Mouse (Mus musculus): ENCODE data around the gene Plxna4. TPM values are rescaled to one million over a fixed set of nuclear protein-coding genes. Genes with fewer than 3 reads are reported as not detected.
A peak's percentile ranks its signal among the peaks of the same experiment; 100 is the strongest.

Plxna4 gene
- polyA plus RNA-seq, 1 experiment from 2014 or later = 14.6 TPM

GRCm38 (mm10) chr6:32464637-32465036 is 123.4 kb downstream of the Plxna4 start:
- H3K27ac ChIP-seq = no peak overlapping the region
- ATAC-seq (ENCODE audit: low FRiP score, low read depth) = no peak
- peaks cover 11% of the 10 kb centered on the region for H3K4me1 ChIP-seq
- no peaks in the 10 kb centered on the region for H3K9me3 ChIP-seq
- no peak overlapping the region for H3K4me3 ChIP-seq
- no peaks in the 10 kb centered on the region for H3K36me3 ChIP-seq
- no peaks in the 10 kb centered on the region for H3K27me3 ChIP-seq (replicated peaks)
- 39% methylated on average over 8 of the region's 8 CpGs for WGBS
- 0 out of 2 replicates have a peak overlapping the region, but pooled peaks have one; percentile 1 for H3K4me2 ChIP-seq (replicated peaks)
- no peak overlapping the region for H3K9ac ChIP-seq

DNA sequence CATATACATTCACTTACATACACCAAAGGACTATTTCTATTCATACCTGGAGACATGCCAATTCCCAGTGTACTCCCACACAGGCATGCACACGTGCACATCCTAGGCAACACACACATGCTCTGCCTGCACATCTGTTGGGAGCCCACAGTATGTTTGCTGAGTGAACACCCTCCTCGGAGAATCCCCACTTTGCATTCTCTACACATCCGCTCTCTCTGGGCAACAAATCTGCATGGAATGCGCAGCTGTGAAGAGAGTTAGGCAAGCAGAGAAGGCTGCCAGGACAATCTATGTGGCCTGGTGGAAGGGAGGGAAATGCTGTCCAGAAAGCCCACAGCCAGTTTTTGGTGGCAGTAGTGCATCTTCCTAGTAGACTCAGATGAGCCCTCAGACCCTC is 123.9 kb downstream of the Plxna4 start:
- Histone ChIP-seq H3K9me3 (no peaks in the 10 kb centered on the region), H3K4me3 (no peak overlapping the region), H3K36me3 (no peaks in the 10 kb centered on the region), H3K27ac (no peak overlapping the region), H3K27me3 (replicated peaks) (no peaks in the 10 kb centered on the region), H3K9ac (no peak overlapping the region), H3K4me1 (peaks cover 11% of the 10 kb centered on the region), H3K4me2 (replicated peaks) (0 out of 2 replicates have a peak overlapping the region, but pooled peaks have one; percentile 1)
- peak; percentile 25; the same call in 1 of the 2 replicates for ATAC-seq (ENCODE audit: low FRiP score, low read depth)
- 68% methylated on average over 4 of the region's 4 CpGs for WGBS

- 83% methylated on average over 8 of the region's 8 CpGs for WGBS
- Histone ChIP-seq H3K4me3 (no peak overlapping the region), H3K9me3 (no peaks in the 10 kb centered on the region), H3K4me1 (peaks cover 11% of the 10 kb centered on the region), H3K4me2 (replicated peaks) (no peak overlapping the region), H3K36me3 (no peaks in the 10 kb centered on the region), H3K9ac (no peak overlapping the region), H3K27me3 (replicated peaks) (no peaks in the 10 kb centered on the region), H3K27ac (no peak overlapping the region)
- no peak for ATAC-seq (ENCODE audit: low FRiP score, low read depth)
Observed at GRCm38 (mm10) chr6:32460400-32460799, 127.6 kb downstream of the Plxna4 start.

DNA sequence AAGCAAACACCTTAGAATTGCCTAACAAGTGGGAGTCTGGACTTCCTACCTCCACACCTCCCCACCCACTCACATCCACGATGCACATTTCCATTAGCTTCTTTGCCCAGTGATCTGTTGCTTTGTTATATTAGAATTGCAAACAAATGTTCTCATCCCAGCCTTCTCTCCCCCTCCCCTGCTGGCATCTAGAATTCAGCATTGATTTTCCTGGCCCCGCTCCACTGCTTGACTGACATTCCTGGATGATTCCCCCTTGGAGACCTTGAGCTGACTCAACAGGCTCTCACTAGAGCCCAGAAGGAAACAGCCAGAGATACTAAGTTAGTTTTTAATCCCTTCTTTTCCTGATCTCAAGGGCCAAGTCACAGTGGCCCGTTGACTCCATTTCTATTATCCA is 131.4 kb downstream of the Plxna4 start:
- Histone ChIP-seq H3K9me3 (no peaks in the 10 kb centered on the region), H3K9ac (no peak overlapping the region), H3K36me3 (no peaks in the 10 kb centered on the region), H3K4me1 (no peaks in the 10 kb centered on the region), H3K4me3 (no peak overlapping the region), H3K4me2 (replicated peaks) (no peak overlapping the region), H3K27me3 (replicated peaks) (no peaks in the 10 kb centered on the region), H3K27ac (no peak overlapping the region)
- WGBS = 83% methylated on average over 3 of the region's 3 CpGs
- ATAC-seq (ENCODE audit: low FRiP score, low read depth) = no peak

GRCm38 (mm10) chr6:32451851-32452250 is 136.1 kb downstream of the Plxna4 start:
- no peaks in the 10 kb centered on the region for H3K9me3 ChIP-seq
- no peak overlapping the region for H3K9ac ChIP-seq
- no peaks in the 10 kb centered on the region for H3K27me3 ChIP-seq (replicated peaks)
- no peaks in the 10 kb centered on the region for H3K4me1 ChIP-seq
- no peak for ATAC-seq (ENCODE audit: low FRiP score, low read depth)
- H3K27ac ChIP-seq = no peak overlapping the region
- no peak overlapping the region for H3K4me2 ChIP-seq (replicated peaks)
- H3K4me3 ChIP-seq = no peak overlapping the region
- H3K36me3 ChIP-seq = no peaks in the 10 kb centered on the region

GRCm38 (mm10) chr6:32449237-32449963 is 138.6 kb downstream of the Plxna4 start:
- 84% methylated on average over 8 of the region's 8 CpGs for WGBS
- no peak overlapping the region for H3K9ac ChIP-seq
- H3K27ac ChIP-seq = no peak overlapping the region
- no peaks in the 10 kb centered on the region for H3K9me3 ChIP-seq
- no peak for ATAC-seq (ENCODE audit: low FRiP score, low read depth)
- H3K4me1 ChIP-seq = no peaks in the 10 kb centered on the region
- no peak overlapping the region for H3K4me3 ChIP-seq
- H3K4me2 ChIP-seq (replicated peaks) = no peak overlapping the region
- H3K36me3 ChIP-seq = no peaks in the 10 kb centered on the region
- H3K27me3 ChIP-seq (replicated peaks) = no peaks in the 10 kb centered on the region

- H3K27ac ChIP-seq = no peak overlapping the region
- no peak overlapping the region for H3K9ac ChIP-seq
- no peak overlapping the region for H3K4me2 ChIP-seq (replicated peaks)
- H3K36me3 ChIP-seq = no peaks in the 10 kb centered on the region
- no peak for ATAC-seq (ENCODE audit: low FRiP score, low read depth)
- H3K4me1 ChIP-seq = no peaks in the 10 kb centered on the region
- no peaks in the 10 kb centered on the region for H3K27me3 ChIP-seq (replicated peaks)
- H3K4me3 ChIP-seq = no peak overlapping the region
- 80% methylated on average over 3 of the region's 3 CpGs for WGBS
- H3K9me3 ChIP-seq = no peaks in the 10 kb centered on the region
Observed at GRCm38 (mm10) chr6:32448787-32449186, 139.2 kb downstream of the Plxna4 start.

GRCm38 (mm10) chr6:32446276-32446675 is 141.7 kb downstream of the Plxna4 start:
- Histone ChIP-seq H3K9me3 (no peaks in the 10 kb centered on the region), H3K4me3 (no peak overlapping the region), H3K4me2 (replicated peaks) (no peak overlapping the region), H3K27ac (no peak overlapping the region), H3K9ac (no peak overlapping the region), H3K27me3 (replicated peaks) (no peaks in the 10 kb centered on the region), H3K36me3 (no peaks in the 10 kb centered on the region), H3K4me1 (no peaks in the 10 kb centered on the region)
- 84% methylated on average over 4 of the region's 4 CpGs for WGBS
- no peak for ATAC-seq (ENCODE audit: low FRiP score, low read depth)

- Histone ChIP-seq H3K4me1 (no peaks in the 10 kb centered on the region), H3K9me3 (no peaks in the 10 kb centered on the region), H3K4me3 (no peak overlapping the region), H3K36me3 (no peaks in the 10 kb centered on the region), H3K9ac (no peak overlapping the region), H3K27ac (no peak overlapping the region), H3K27me3 (replicated peaks) (no peaks in the 10 kb centered on the region), H3K4me2 (replicated peaks) (no peak overlapping the region)
- WGBS = 61% methylated on average over 2 of the region's 2 CpGs
- no peak for ATAC-seq (ENCODE audit: low FRiP score, low read depth)
Observed at GRCm38 (mm10) chr6:32445246-32445645, 142.7 kb downstream of the Plxna4 start.

DNA sequence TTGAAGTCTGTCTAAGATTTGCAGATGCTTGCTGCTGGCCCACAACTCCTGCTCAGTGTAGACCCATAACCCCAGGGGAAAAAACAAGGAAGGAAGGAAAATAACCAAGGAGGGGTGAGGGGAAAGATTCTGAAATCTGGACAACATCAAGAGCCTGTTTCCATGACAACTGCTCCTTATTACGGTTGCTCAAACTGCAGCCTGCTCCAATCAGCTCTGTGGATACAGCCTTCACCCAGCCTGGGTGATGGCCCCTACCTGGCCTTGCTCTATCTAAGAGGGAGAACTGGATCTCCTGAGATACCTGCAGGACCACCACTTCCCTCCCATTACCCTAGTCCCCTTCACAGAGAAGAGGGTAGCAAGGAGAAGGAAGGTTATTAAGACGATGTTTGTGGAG is 143.6 kb downstream of the Plxna4 start:
- H3K27ac ChIP-seq = no peak overlapping the region
- H3K4me3 ChIP-seq = no peak overlapping the region
- H3K27me3 ChIP-seq (replicated peaks) = no peaks in the 10 kb centered on the region
- H3K4me2 ChIP-seq (replicated peaks) = no peak overlapping the region
- WGBS = 74% methylated on average over 2 of the region's 2 CpGs
- no peak for ATAC-seq (ENCODE audit: low FRiP score, low read depth)
- no peaks in the 10 kb centered on the region for H3K4me1 ChIP-seq
- no peaks in the 10 kb centered on the region for H3K36me3 ChIP-seq
- H3K9me3 ChIP-seq = no peaks in the 10 kb centered on the region
- no peak overlapping the region for H3K9ac ChIP-seq

- Histone ChIP-seq H3K4me3 (no peak overlapping the region), H3K36me3 (no peaks in the 10 kb centered on the region), H3K9ac (no peak overlapping the region), H3K4me1 (no peaks in the 10 kb centered on the region), H3K27me3 (replicated peaks) (no peaks in the 10 kb centered on the region), H3K27ac (no peak overlapping the region), H3K9me3 (no peaks in the 10 kb centered on the region), H3K4me2 (replicated peaks) (no peak overlapping the region)
- no peak for ATAC-seq (ENCODE audit: low FRiP score, low read depth)
- 85% methylated on average over 1 of the region's 1 CpGs for WGBS
Observed at GRCm38 (mm10) chr6:32443679-32444078, 144.3 kb downstream of the Plxna4 start.

DNA sequence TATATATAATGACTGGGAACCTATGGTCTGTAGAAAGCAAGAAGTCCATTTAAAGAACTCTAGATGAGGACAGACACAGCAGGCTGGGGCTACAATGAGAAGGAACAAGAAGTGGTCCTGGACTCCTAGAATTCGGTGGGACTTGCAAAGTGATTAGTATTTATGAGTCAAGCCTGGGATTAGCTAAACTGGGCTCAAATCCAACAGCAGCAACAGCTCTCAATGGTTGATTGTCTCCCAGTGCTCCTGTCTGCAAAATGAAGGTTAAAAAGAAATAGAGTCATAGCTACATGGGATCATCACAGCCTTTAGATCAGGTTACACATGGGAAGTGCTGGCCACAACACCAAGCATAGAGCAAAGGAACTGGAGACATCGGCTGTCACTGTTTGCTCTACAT is 148.6 kb downstream of the Plxna4 start:
- 75% methylated on average over 2 of the region's 2 CpGs for WGBS
- ATAC-seq (ENCODE audit: low FRiP score, low read depth) = no peak
- Histone ChIP-seq H3K36me3 (no peaks in the 10 kb centered on the region), H3K4me1 (no peaks in the 10 kb centered on the region), H3K4me2 (replicated peaks) (no peak overlapping the region), H3K27ac (no peak overlapping the region), H3K4me3 (no peak overlapping the region), H3K9me3 (no peaks in the 10 kb centered on the region), H3K9ac (no peak overlapping the region), H3K27me3 (replicated peaks) (no peaks in the 10 kb centered on the region)

DNA sequence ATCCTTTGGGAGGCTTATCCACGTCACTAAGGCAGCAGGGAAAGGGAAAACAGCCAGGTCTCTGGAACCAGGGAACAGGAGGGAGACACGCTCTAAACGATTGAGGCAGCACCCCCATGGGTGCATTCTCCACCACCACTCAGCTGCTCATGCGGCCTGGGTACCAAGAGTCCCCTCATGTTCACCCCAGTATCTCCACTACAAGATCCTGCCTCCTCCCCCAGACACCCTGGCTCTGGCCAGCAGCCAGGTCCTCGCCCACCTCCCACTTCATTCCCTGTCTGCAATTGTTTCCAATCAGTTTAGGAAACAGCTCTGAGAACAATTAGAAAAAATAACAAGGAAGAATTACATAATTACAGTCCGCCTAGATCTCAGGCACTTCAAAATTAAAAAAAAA is 150.8 kb downstream of the Plxna4 start:
- no peak for ATAC-seq (ENCODE audit: low FRiP score, low read depth)
- Histone ChIP-seq H3K9me3 (no peaks in the 10 kb centered on the region), H3K9ac (no peak overlapping the region), H3K4me3 (no peak overlapping the region), H3K27me3 (replicated peaks) (no peaks in the 10 kb centered on the region), H3K4me1 (no peaks in the 10 kb centered on the region), H3K27ac (no peak overlapping the region), H3K36me3 (no peaks in the 10 kb centered on the region), H3K4me2 (replicated peaks) (no peak overlapping the region)
- 79% methylated on average over 6 of the region's 6 CpGs for WGBS
